Mouse (Mus musculus): ENCODE data around the gene Angel2. TPM values are rescaled to one million over a fixed set of nuclear protein-coding genes. Genes with fewer than 3 reads are reported as not detected.

The Angel2 gene
- polyA plus RNA-seq, 1 experiment from 2014 or later = 40.4 TPM

GRCm38 (mm10) chr1:190893559-190894167 lies 31.2 kb upstream of the Angel2 start:
- Histone ChIP-seq H3K27ac (ENCODE audit: low read length) (no peak overlapping the region), H3K4me1 (ENCODE audit: insufficient read depth, low read depth, low read length) (0 out of 2 replicates have a peak, but pooled peaks cover 4% of the 10 kb centered on the region), H3K27me3 (replicated peaks; ENCODE audit: insufficient read depth, low read length) (no peaks in the 10 kb centered on the region), H3K4me3 (ENCODE audit: low read depth, low read length) (no peak overlapping the region), H3K36me3 (ENCODE audit: insufficient read depth, low read length) (0 out of 2 replicates have a peak, but pooled peaks cover 6% of the 10 kb centered on the region), H3K9me3 (ENCODE audit: low read length) (no peaks in the 10 kb centered on the region), H3K9ac (replicated peaks; ENCODE audit: low read depth) (no peak overlapping the region), H3K4me2 (replicated peaks; ENCODE audit: low read depth, low read length) (no peak overlapping the region)
- WGBS = 71% methylated on average over 6 of the region's 6 CpGs
- no peak for DNase-seq (ENCODE audit: low spot score)
- ATAC-seq = no peak
- no peak for TF ChIP-seq EP300 (IDR thresholded peaks at IDR 0.05)
- no peak for TF ChIP-seq CTCF (IDR thresholded peaks at IDR 0.05)

DNA sequence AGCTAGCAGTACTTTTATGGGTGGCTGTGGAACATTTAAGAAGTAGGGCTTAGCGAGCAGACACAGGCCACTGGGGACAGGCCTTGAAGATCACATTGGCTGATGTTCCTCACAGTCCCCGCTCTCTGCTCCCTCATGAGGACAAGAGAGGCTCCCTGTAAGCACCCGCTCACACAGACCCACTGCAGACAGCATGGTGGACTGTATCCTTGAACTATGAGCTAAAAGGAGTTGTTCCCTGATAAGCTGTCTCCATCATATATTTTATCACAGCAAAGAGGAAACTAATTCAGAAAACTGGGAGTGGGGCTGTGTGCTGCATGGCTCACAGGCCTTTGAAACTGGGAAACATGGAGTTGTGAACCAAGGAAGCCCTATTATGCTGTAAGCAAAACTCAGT lies 26.7 kb upstream of the Angel2 start:
- DNase-seq (ENCODE audit: low spot score) (no peak), ATAC-seq (no peak)
- TF ChIP-seq CTCF (IDR thresholded peaks at IDR 0.05) (no peak), EP300 (IDR thresholded peaks at IDR 0.05) (no peak)
- H3K36me3 ChIP-seq (ENCODE audit: insufficient read depth, low read length) = no peaks in the 10 kb centered on the region
- peak overlapping the region; percentile 80 for H3K27ac ChIP-seq (ENCODE audit: low read length)
- peaks cover 16% of the 10 kb centered on the region for H3K4me1 ChIP-seq (ENCODE audit: insufficient read depth, low read depth, low read length)
- no peak overlapping the region for H3K9ac ChIP-seq (replicated peaks; ENCODE audit: low read depth)
- no peaks in the 10 kb centered on the region for H3K9me3 ChIP-seq (ENCODE audit: low read length)
- no peak overlapping the region for H3K4me2 ChIP-seq (replicated peaks; ENCODE audit: low read depth, low read length)
- H3K27me3 ChIP-seq (replicated peaks; ENCODE audit: insufficient read depth, low read length) = no peaks in the 10 kb centered on the region
- H3K4me3 ChIP-seq (ENCODE audit: low read depth, low read length) = no peak overlapping the region
- WGBS = 93% methylated on average over 3 of the region's 3 CpGs

GRCm38 (mm10) chr1:190898899-190899575 lies 25.9 kb upstream of the Angel2 start:
- Histone ChIP-seq H3K27ac (ENCODE audit: low read length) (peak overlapping the region; percentile 80), H3K27me3 (replicated peaks; ENCODE audit: insufficient read depth, low read length) (no peaks in the 10 kb centered on the region)
- ATAC-seq = peak; percentile 93

DNA sequence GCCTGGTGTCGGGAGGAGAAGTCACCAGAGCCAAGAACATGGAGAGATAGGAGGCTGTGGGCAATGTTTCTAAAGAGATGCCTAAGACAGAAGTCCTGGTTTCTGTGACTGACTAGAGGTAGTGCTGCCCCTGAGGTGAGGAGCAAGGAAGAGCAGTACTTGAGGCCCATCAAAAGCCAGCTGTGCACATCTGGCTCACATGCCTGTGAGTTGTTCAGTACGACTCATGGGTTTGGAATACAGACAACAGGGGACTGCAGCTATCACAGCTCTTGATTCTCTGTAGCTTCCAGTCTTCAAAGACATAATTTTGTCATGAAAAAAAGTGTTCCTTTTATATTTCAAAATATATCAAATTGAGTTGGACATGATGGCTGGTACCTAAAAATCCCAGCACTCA lies 23.8 kb upstream of the Angel2 start:
- TF ChIP-seq CTCF (IDR thresholded peaks at IDR 0.05) (no peak), EP300 (IDR thresholded peaks at IDR 0.05) (no peak)
- DNase-seq (ENCODE audit: low spot score) (peak; percentile 26), ATAC-seq (no peak)
- H3K27me3 ChIP-seq (replicated peaks; ENCODE audit: insufficient read depth, low read length) = no peaks in the 10 kb centered on the region
- WGBS = 34% methylated on average over 2 of the region's 2 CpGs
- H3K36me3 ChIP-seq (ENCODE audit: insufficient read depth, low read length) = 0 out of 2 replicates have a peak, but pooled peaks cover 4% of the 10 kb centered on the region
- H3K4me2 ChIP-seq (replicated peaks; ENCODE audit: low read depth, low read length) = no peak overlapping the region
- H3K4me3 ChIP-seq (ENCODE audit: low read depth, low read length) = no peak overlapping the region
- no peak overlapping the region for H3K9ac ChIP-seq (replicated peaks; ENCODE audit: low read depth)
- H3K27ac ChIP-seq (ENCODE audit: low read length) = peak overlapping the region; percentile 80; the same call in 1 of the 2 replicates
- H3K4me1 ChIP-seq (ENCODE audit: insufficient read depth, low read depth, low read length) = peaks cover 16% of the 10 kb centered on the region
- H3K9me3 ChIP-seq (ENCODE audit: low read length) = no peaks in the 10 kb centered on the region

More at GRCm38 (mm10) chr1:190898899-190899575, 25.9 kb upstream of the Angel2 start:
- Histone ChIP-seq H3K4me3 (ENCODE audit: low read depth, low read length) (no peak overlapping the region), H3K4me2 (replicated peaks; ENCODE audit: low read depth, low read length) (peak overlapping the region; percentile 17), H3K9me3 (ENCODE audit: low read length) (no peaks in the 10 kb centered on the region), H3K36me3 (ENCODE audit: insufficient read depth, low read length) (no peaks in the 10 kb centered on the region), H3K4me1 (ENCODE audit: insufficient read depth, low read depth, low read length) (peaks cover 16% of the 10 kb centered on the region), H3K9ac (replicated peaks; ENCODE audit: low read depth) (no peak overlapping the region)
- WGBS = 30% methylated on average over 9 of the region's 9 CpGs
- DNase-seq (ENCODE audit: low spot score) = peak; percentile 94
- TF ChIP-seq CTCF (IDR thresholded peaks at IDR 0.05) (no peak), EP300 (IDR thresholded peaks at IDR 0.05) (peak; percentile 36)

GRCm38 (mm10) chr1:190904136-190904535 lies 20.8 kb upstream of the Angel2 start:
- Histone ChIP-seq H3K4me3 (ENCODE audit: low read depth, low read length) (no peak overlapping the region), H3K4me1 (ENCODE audit: insufficient read depth, low read depth, low read length) (peaks cover 12% of the 10 kb centered on the region), H3K36me3 (ENCODE audit: insufficient read depth, low read length) (0 out of 2 replicates have a peak, but pooled peaks cover 4% of the 10 kb centered on the region), H3K4me2 (replicated peaks; ENCODE audit: low read depth, low read length) (no peak overlapping the region), H3K9me3 (ENCODE audit: low read length) (no peaks in the 10 kb centered on the region), H3K9ac (replicated peaks; ENCODE audit: low read depth) (no peak overlapping the region), H3K27me3 (replicated peaks; ENCODE audit: insufficient read depth, low read length) (no peaks in the 10 kb centered on the region), H3K27ac (ENCODE audit: low read length) (peak overlapping the region; percentile 69; the same call in 1 of the 2 replicates)
- ATAC-seq = peak; percentile 49
- peak; percentile 51 for DNase-seq (ENCODE audit: low spot score)
- 78% methylated on average over 3 of the region's 3 CpGs for WGBS
- TF ChIP-seq EP300 (IDR thresholded peaks at IDR 0.05) = no peak
- no peak for TF ChIP-seq CTCF (IDR thresholded peaks at IDR 0.05)

- H3K27me3 ChIP-seq (replicated peaks; ENCODE audit: insufficient read depth, low read length) = no peaks in the 10 kb centered on the region
- peaks cover 12% of the 10 kb centered on the region for H3K4me1 ChIP-seq (ENCODE audit: insufficient read depth, low read depth, low read length)
- H3K27ac ChIP-seq (ENCODE audit: low read length) = peak overlapping the region; percentile 69; the same call in 1 of the 2 replicates
- peak; percentile 84 for ATAC-seq
- H3K9me3 ChIP-seq (ENCODE audit: low read length) = no peaks in the 10 kb centered on the region
- DNase-seq (ENCODE audit: low spot score) = peak; percentile 50
- TF ChIP-seq EP300 (IDR thresholded peaks at IDR 0.05) (no peak), CTCF (IDR thresholded peaks at IDR 0.05) (no peak)
- H3K9ac ChIP-seq (replicated peaks; ENCODE audit: low read depth) = no peak overlapping the region
- 65% methylated on average over 16 of the region's 16 CpGs for WGBS
- no peak overlapping the region for H3K4me2 ChIP-seq (replicated peaks; ENCODE audit: low read depth, low read length)
- no peak overlapping the region for H3K4me3 ChIP-seq (ENCODE audit: low read depth, low read length)
- 0 out of 2 replicates have a peak, but pooled peaks cover 4% of the 10 kb centered on the region for H3K36me3 ChIP-seq (ENCODE audit: insufficient read depth, low read length)
These were observed 20.2 kb upstream of the Angel2 start for GRCm38 (mm10) chr1:190904714-190905113.
